Mouse (Mus musculus) stomach, embryonic 16.5 days (tissue): ENCODE measurements around the gene Calm1. TPM values are rescaled to one million over a fixed set of nuclear protein-coding genes. Genes with fewer than 3 reads are reported as not detected.
"Not testable (repeated sequence)": the region's sequence is repeated elsewhere in the genome, so short reads cannot be mapped to it uniquely, and the experiment has no call there.

Experiments used
- ATAC-seq: fragments of 200-750 bp; cut with Nextera tagmentation; 2 replicates; pipeline ENCODE4 v1.8.0; 2017; ENCODE audit warnings: moderate number of reproducible peaks, moderate TSS enrichment; ENCODE audit not compliant: insufficient read depth, low FRiP score
- H3K27ac ChIP-seq: fragments of 300-500 bp; sonication (generic); 2 replicates; pipeline ENCODE4 v1.5.1; 2014; ENCODE audit warnings: low read length
- H3K27me3 ChIP-seq: fragments of 300-500 bp; sonication (generic); 2 replicates; pipeline ENCODE4 v1.6.1; 2014; ENCODE audit warnings: low read length, control low read depth, mixed read lengths; ENCODE audit not compliant: control insufficient read depth, insufficient read depth
- H3K36me3 ChIP-seq: fragments of 300-500 bp; sonication (generic); 2 replicates; pipeline ENCODE4 v1.6.1; 2014; ENCODE audit warnings: low read length; ENCODE audit not compliant: control insufficient read depth, insufficient read depth
- H3K4me1 ChIP-seq: fragments of 300-500 bp; sonication (generic); 2 replicates; pipeline ENCODE4 v1.6.1; 2014; ENCODE audit warnings: low read length, control low read depth, mixed read lengths; ENCODE audit not compliant: control insufficient read depth, insufficient read depth
- H3K4me2 ChIP-seq: fragments of 300-500 bp; sonication (generic); 2 replicates; pipeline ENCODE4 v1.6.1; 2014; ENCODE audit warnings: low read depth, low read length, mixed read lengths
- H3K4me3 ChIP-seq: fragments of 300-500 bp; sonication (generic); replicated peaks from 2 replicates; pipeline ENCODE4 v1.5.1; 2014; ENCODE audit warnings: mild to moderate bottlenecking, low read length
- H3K9ac ChIP-seq: fragments of 300-500 bp; sonication (generic); 2 replicates; pipeline ENCODE4 v1.6.1; 2014; ENCODE audit warnings: low read length
- H3K9me3 ChIP-seq: fragments of 300-500 bp; sonication (generic); replicated peaks from 2 replicates; pipeline ENCODE4 v1.6.1; 2016; ENCODE audit warnings: low read length, control low read depth; ENCODE audit not compliant: control insufficient read depth
- WGBS: fragments of 180-500 bp; shearing (Covaris S2); extraction: QIAGEN DNeasy Blood & Tissue Kit; methylation state at CpG from one replicate; pipeline ENCODE4 v1.1.7; 2014; 5-methylcytosine and 5-hydroxymethylcytosine counted together
- polyA plus RNA-seq: library from polyadenylated mRNA; unstranded; fragments of >200 nt; fragmentation: Nextera tagmentation; extraction: Ambion mirVana; gene quantifications from 2 replicates; pipeline ENCODE4 v1.2.1, GENCODE M21; 2015

The Calm1 gene
- polyA plus RNA-seq, 1 experiment from 2014 or later = 1,693 TPM

DNA sequence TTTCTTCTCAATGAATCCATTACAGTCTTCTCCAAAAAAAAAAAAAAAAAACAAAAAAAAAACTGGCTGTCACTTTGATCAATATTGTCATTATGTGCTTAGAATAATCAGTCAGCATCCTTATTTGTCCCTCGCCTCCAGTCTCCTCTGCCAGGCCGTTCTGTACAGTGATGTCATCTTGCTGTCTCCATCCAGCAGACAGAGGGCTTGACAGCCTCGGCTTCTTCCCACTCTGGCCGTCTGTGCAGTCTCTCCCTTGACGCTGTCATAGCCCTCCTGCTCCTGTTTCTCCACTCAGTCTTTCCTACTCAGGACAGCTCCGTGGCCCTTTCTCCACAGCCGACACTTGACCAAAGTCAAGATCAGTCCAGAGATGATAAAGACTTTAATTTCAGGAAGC is 26.8 kb upstream of the Calm1 start:
- WGBS = 60% methylated on average over 7 of the region's 7 CpGs
- H3K27me3 ChIP-seq = no peaks in the 10 kb centered on the region

DNA sequence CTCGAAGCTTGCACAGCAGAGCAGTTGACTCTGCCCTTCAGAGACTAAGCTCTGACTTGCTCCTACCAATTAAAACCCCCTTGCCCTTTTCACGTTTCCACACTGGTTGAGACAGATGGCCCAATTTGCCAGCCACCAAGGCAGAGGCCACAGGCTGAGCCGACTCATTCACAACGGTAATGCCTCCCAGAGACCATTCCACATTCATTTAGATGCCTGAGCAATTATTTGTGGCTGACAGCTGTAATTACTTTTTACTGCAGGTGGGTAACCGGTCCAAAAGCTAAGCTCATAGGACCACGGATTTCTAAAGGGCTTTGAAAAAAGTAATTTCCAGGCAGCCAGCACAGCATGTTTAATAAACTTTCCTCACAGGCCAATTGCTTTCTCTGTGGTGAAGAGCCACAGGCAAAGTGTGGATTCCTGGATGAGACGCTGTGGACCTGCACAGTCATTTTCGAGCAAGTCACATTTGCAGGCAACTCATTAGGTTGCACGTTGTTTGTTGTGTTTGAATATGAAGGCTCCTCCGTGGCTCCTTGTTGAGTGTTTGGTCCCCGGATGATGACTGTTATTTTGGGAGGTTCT is 22.7 kb upstream of the Calm1 start:
- no peaks in the 10 kb centered on the region for H3K9me3 ChIP-seq
- ATAC-seq = no peak
- no peak overlapping the region for H3K27ac ChIP-seq
- H3K36me3 ChIP-seq = no peaks in the 10 kb centered on the region
- 57% methylated on average over 11 of the region's 11 CpGs for WGBS
- no peaks in the 10 kb centered on the region for H3K27me3 ChIP-seq
- H3K9ac ChIP-seq = no peak overlapping the region
- H3K4me1 ChIP-seq = no peaks in the 10 kb centered on the region
- no peak overlapping the region for H3K4me3 ChIP-seq
- H3K4me2 ChIP-seq = no peak overlapping the region

More for the DNA sequence above, 26.8 kb upstream of the Calm1 start:
- no peak overlapping the region for H3K27ac ChIP-seq
- H3K9me3 ChIP-seq = no peaks in the 10 kb centered on the region
- no peak overlapping the region for H3K4me3 ChIP-seq
- H3K4me1 ChIP-seq = no peaks in the 10 kb centered on the region
- no peak for ATAC-seq
- no peaks in the 10 kb centered on the region for H3K36me3 ChIP-seq
- H3K9ac ChIP-seq = no peak overlapping the region
- H3K4me2 ChIP-seq = no peak overlapping the region

DNA sequence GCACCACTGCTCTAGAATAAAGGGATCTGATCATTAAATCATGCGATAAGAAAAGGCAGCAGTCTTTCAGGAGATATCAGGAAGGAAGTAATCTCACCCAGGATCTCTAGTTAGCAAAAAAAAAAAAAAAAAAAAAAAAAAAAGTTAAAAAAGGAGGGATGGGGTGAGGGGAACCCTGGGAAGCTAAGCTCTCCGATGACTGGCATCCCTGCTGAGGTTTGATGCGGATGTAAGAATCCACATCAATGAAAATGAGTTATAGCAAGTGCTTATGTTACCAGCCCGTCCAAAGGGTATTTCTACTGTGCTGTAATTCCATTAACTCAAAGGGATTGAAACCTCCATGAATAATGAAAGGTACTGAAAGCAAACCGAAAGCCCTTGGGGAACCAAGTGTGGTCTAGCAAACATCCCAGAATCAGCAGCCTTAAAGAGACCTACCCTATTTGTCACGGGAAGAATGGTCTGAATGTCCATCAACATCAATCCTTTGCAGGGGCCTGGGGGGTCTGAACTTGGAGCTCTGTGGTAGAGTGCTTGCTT is 20.3 kb upstream of the Calm1 start:
- no peak overlapping the region for H3K9ac ChIP-seq
- H3K4me3 ChIP-seq = no peak overlapping the region
- no peak for ATAC-seq
- H3K36me3 ChIP-seq = no peaks in the 10 kb centered on the region
- no peaks in the 10 kb centered on the region for H3K27me3 ChIP-seq
- no peak overlapping the region for H3K4me2 ChIP-seq
- H3K4me1 ChIP-seq = no peaks in the 10 kb centered on the region
- H3K9me3 ChIP-seq = peaks cover 5% of the 10 kb centered on the region; the same call in 1 of the 2 replicates
- 54% methylated on average over 6 of the region's 6 CpGs for WGBS
- no peak overlapping the region for H3K27ac ChIP-seq

DNA sequence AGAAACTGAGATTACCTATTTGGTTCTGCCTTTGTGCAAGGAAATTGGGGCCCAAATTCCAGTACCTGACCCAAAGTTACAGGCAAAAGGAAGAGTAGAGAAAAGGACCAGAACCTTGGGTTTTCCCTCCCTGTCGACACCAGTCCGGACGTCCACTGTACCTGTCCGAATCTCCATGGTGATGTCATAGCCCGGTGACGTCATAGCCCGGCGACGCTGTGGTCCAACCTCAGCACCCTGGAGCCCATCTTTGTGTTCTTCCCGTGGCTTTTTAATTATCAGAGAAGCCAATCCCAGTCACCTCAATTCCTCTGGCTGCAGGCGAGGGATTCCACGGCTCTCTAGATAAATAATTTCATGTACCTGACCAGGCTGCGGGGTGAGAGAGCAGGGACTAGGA is 18.4 kb upstream of the Calm1 start:
- H3K9ac ChIP-seq = no peak overlapping the region
- H3K27me3 ChIP-seq = no peaks in the 10 kb centered on the region
- no peak for ATAC-seq
- 81% methylated on average over 13 of the region's 13 CpGs for WGBS
- peaks cover 5% of the 10 kb centered on the region; the same call in 1 of the 2 replicates for H3K9me3 ChIP-seq
- no peaks in the 10 kb centered on the region for H3K36me3 ChIP-seq
- peaks cover 2% of the 10 kb centered on the region; the same call in 1 of the 2 replicates for H3K4me1 ChIP-seq
- H3K27ac ChIP-seq = no peak overlapping the region
- H3K4me2 ChIP-seq = no peak overlapping the region
- H3K4me3 ChIP-seq = no peak overlapping the region

DNA sequence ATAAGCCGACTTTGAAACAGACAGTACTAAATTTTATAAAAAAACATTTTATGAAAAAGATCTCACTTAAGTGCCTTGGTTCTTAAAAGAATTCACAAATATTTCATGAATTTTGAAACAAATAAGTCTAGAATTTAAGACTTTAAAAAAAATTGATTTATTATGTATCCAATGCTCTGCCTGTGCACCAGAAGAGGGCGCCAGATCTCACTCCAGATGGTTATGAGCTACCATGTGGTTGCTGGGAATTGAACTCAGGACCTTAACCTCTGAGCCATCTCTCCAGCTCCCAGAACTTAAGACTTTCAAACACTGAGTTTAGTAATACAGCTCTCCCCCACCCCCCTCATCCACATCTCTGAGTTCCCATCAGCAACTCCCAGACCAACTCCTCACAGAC is 16.6 kb upstream of the Calm1 start:
- Histone ChIP-seq H3K9me3 (peaks cover 5% of the 10 kb centered on the region; the same call in 1 of the 2 replicates), H3K27ac (no peak overlapping the region), H3K4me3 (no peak overlapping the region), H3K27me3 (no peaks in the 10 kb centered on the region), H3K9ac (no peak overlapping the region), H3K36me3 (no peaks in the 10 kb centered on the region), H3K4me2 (no peak overlapping the region), H3K4me1 (peaks cover 7% of the 10 kb centered on the region; the same call in 1 of the 2 replicates)
- 76% methylated on average over 2 of the region's 2 CpGs for whole genome bisulfite sequencing
- no peak for ATAC-seq

DNA sequence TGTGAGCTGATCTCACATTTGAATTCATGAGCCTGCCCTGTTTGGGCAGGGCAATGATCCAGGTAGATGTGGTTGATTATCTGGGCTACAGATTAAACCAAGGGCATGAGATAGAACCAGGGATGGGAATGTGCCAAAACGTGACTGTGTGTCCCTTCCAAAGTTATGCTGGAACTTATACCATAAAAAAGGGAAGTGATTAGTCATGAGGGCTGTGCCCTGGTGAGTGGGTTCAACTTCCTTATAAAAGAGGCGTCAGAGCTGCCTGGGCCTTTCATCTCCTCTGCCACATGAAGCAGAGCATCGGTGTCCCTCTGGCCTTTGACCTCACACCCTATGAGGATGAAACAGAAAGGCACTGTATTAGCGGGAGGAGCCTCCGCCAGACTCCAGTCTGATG is 15.3 kb upstream of the Calm1 start:
- no peak for ATAC-seq
- Histone ChIP-seq H3K27me3 (no peaks in the 10 kb centered on the region), H3K27ac (peak overlapping the region; percentile 4; the same call in 1 of the 2 replicates), H3K4me3 (no peak overlapping the region), H3K36me3 (no peaks in the 10 kb centered on the region), H3K9me3 (peaks cover 5% of the 10 kb centered on the region; the same call in 1 of the 2 replicates), H3K9ac (no peak overlapping the region), H3K4me1 (peaks cover 14% of the 10 kb centered on the region; the same call in 1 of the 2 replicates), H3K4me2 (no peak overlapping the region)
- WGBS = 57% methylated on average over 5 of the region's 5 CpGs

DNA sequence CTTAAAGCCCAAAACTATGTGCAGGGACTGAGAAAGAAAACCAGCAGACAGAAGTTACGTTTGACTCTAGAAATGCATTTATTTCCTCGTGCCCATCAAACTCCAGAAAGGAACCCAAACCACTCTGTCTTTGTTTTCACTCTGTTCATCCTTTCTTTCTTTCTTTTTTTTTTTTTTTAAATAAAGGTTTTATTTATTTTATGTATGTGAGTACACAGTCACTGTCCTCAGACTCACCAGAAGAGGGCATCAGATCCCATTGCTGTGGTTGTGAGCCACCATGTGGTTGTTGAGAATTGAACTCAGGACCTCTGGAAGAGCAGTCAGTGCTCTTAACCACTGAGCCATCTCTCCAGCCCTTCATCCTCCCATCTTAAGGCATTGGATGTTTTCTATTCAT is 14.3 kb upstream of the Calm1 start:
- peaks cover 14% of the 10 kb centered on the region; the same call in 1 of the 2 replicates for H3K4me1 ChIP-seq
- H3K9me3 ChIP-seq, H3K4me2 ChIP-seq, H3K4me3 ChIP-seq, ATAC-seq, H3K36me3 ChIP-seq, H3K27me3 ChIP-seq, H3K27ac ChIP-seq, H3K9ac ChIP-seq: not testable (repeated sequence)
- WGBS = 89% methylated on average over 2 of the region's 2 CpGs

DNA sequence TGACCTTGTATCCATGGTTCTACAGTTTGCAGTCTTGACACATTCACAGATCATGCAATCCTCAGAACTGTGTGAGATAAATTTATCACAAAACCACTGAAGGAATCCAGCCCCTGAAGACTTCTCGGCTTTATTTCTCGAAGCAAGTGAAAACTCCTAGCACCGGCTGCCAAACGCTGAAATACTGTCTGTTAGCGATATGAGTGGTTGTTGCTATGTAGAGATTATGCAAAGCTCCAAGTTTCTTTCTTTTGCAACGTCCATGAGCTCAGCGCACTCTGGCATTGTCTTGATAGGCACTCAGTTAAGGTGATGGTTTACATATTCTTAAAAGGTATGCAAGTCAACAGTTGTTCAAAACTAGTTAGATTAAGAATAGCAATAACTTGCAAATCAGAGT is 13.3 kb upstream of the Calm1 start:
- no peak for ATAC-seq
- H3K9ac ChIP-seq = no peak overlapping the region
- no peak overlapping the region for H3K4me3 ChIP-seq
- 56% methylated on average over 7 of the region's 7 CpGs for WGBS
- no peaks in the 10 kb centered on the region for H3K36me3 ChIP-seq
- peaks cover 14% of the 10 kb centered on the region; the same call in 1 of the 2 replicates for H3K4me1 ChIP-seq
- H3K27me3 ChIP-seq = no peaks in the 10 kb centered on the region
- H3K9me3 ChIP-seq = peaks cover 5% of the 10 kb centered on the region; the same call in 1 of the 2 replicates
- H3K27ac ChIP-seq = peak overlapping the region; percentile 53
- H3K4me2 ChIP-seq = peak overlapping the region; percentile 83

DNA sequence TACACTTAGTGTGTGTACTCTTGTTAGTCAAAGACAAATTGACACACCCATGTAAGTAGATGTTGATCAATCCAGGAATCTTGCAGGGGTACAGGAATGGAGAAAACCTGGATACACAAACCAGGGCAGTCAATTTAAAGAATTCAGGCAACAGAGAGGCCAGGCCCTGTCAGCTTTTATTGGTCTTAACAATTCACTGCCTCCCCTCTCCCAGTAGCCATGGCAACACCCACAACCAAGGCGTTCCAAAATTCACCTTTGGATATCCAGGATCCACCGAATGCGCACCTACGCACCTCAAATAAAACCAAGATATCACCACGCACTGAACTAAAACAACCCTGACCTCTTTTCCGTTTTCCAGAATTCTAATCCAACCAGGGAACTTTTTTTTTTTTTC is 12.9 kb upstream of the Calm1 start:
- ATAC-seq = no peak
- Histone ChIP-seq H3K27me3 (no peaks in the 10 kb centered on the region), H3K4me2 (peak overlapping the region; percentile 83), H3K9me3 (peaks cover 5% of the 10 kb centered on the region; the same call in 1 of the 2 replicates), H3K36me3 (no peaks in the 10 kb centered on the region), H3K27ac (peak overlapping the region; percentile 100), H3K9ac (peak overlapping the region; percentile 93), H3K4me1 (peaks cover 14% of the 10 kb centered on the region; the same call in 1 of the 2 replicates), H3K4me3 (peak overlapping the region; percentile 78)
- 2% methylated on average over 6 of the region's 6 CpGs for WGBS
